Mouse (Mus musculus): ENCODE measurements around the gene Myt1l. TPM values are rescaled to one million over a fixed set of nuclear protein-coding genes. Genes with fewer than 3 reads are reported as not detected.

The Myt1l gene
- polyA plus RNA-seq, 1 experiment = 0.11 TPM

DNA sequence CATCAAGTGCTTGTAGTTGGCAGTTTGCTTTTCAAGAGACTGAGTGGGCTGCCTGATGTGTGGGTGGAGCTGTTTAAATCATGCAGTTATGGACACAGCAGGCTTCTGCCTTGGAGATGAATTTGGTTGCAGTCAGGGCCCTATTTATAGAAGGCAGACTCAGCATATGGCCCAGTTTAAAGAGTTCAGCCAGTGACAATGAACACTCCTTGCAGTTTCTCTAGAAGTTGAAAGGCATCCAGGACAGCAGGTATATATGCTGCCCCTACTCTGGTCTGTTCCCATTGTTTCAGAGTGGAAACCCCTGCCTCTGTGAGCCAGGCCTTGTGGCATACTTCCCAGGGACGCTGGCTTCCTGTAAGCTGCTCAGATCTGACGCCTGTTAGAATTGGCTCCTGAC is 167.0 kb downstream of the Myt1l start:
- Histone ChIP-seq H3K4me3 (ENCODE audit: control insufficient read depth, insufficient read depth, low read length) (no peak overlapping the region), H3K27ac (ENCODE audit: control insufficient read depth, insufficient read depth, low read length) (no peak overlapping the region), H3K27me3 (ENCODE audit: control insufficient read depth, insufficient read depth, low read length) (no peaks in the 10 kb centered on the region), H3K36me3 (ENCODE audit: control insufficient read depth, insufficient read depth, low read length) (no peaks in the 10 kb centered on the region), H3K4me1 (replicated peaks; ENCODE audit: control insufficient read depth, insufficient read depth, low read length) (no peaks in the 10 kb centered on the region)
- TF ChIP-seq CTCF (IDR thresholded peaks at IDR 0.05; ENCODE audit: borderline replicate concordance, control insufficient read depth, extremely low read depth, insufficient read depth, low read length, poor library complexity) = no peak
- DNase-seq = no peak
- 58% methylated on average over 2 of the region's 2 CpGs for WGBS

DNA sequence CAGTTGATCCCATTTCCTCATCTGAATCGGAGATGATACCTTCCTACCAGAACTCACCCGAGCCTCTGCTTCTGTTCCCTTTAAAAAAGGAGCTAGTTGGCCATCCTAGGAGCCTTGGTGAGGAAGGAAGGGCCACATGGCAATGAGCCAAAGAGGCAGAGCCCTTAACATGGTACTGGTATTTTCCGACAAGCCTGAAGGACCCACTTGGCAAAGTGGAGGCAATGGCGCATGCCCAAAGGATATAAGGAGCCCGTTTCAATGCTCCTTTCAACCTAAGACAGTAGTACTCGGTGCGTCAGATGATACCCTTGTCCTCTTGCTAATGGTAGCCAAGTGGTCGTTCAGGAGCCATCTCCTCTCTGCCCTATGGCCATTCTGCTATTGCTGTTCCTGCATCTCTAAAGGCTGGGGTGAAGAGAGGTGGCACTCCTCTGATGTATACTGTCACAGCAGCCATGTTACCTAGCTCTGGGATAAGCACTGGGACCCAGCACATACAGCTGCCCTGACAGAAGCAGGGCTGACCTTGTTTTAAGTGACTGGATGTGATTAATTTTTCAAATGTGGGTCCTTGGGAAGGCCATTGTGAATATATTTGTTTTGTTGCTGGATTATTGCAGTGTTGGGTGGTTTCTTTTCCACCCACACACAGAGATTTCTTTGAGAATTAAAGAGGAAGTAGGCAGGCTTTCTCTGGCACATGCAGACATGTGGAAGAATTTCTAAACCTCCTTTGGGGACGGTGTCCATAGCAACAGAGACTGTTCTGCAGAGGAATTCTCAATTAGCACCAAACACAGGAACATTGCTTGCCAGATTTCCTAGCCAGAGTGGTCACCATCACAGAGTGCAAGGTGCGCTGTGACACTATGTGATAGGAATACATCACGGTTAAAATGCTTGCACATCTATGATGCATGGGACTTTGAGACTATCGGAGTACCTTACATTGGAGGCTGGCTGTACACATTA is 169.6 kb downstream of the Myt1l start:
- no peak for DNase-seq
- 86% methylated on average over 12 of the region's 12 CpGs for WGBS
- no peaks in the 10 kb centered on the region for H3K27me3 ChIP-seq (ENCODE audit: control insufficient read depth, insufficient read depth, low read length)
- no peak overlapping the region for H3K4me3 ChIP-seq (ENCODE audit: control insufficient read depth, insufficient read depth, low read length)
- TF ChIP-seq CTCF (IDR thresholded peaks at IDR 0.05; ENCODE audit: borderline replicate concordance, control insufficient read depth, extremely low read depth, insufficient read depth, low read length, poor library complexity) (no peak), POLR2A (IDR thresholded peaks at IDR 0.05; ENCODE audit: control insufficient read depth, extremely low read depth, insufficient read depth, low read length, poor library complexity) (no peak)
- H3K36me3 ChIP-seq (ENCODE audit: control insufficient read depth, insufficient read depth, low read length) = no peaks in the 10 kb centered on the region
- H3K27ac ChIP-seq (ENCODE audit: control insufficient read depth, insufficient read depth, low read length) = no peak overlapping the region
- no peaks in the 10 kb centered on the region for H3K4me1 ChIP-seq (replicated peaks; ENCODE audit: control insufficient read depth, insufficient read depth, low read length)

DNA sequence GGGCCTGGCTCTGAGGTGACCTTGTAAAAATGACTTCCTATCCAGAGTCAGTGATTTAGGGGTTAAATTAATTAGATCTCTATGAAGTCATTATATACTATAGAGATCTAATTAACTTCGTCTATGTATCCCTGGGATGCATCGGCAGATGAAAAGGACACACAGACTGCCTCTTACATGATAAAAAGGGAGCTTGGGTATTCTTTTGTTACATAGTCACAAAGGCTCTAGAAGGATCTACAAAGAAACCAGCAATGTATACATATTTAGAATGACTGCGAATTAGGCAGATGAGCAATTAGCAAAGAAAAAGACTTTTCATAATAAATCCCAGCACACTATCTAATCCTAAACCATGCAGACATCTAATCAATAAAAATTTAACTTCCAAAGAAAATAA is 170.4 kb downstream of the Myt1l start:
- Histone ChIP-seq H3K27me3 (ENCODE audit: control insufficient read depth, insufficient read depth, low read length) (no peaks in the 10 kb centered on the region), H3K4me3 (ENCODE audit: control insufficient read depth, insufficient read depth, low read length) (no peak overlapping the region), H3K27ac (ENCODE audit: control insufficient read depth, insufficient read depth, low read length) (no peak overlapping the region), H3K4me1 (replicated peaks; ENCODE audit: control insufficient read depth, insufficient read depth, low read length) (no peaks in the 10 kb centered on the region), H3K36me3 (ENCODE audit: control insufficient read depth, insufficient read depth, low read length) (no peaks in the 10 kb centered on the region)
- TF ChIP-seq POLR2A (IDR thresholded peaks at IDR 0.05; ENCODE audit: control insufficient read depth, extremely low read depth, insufficient read depth, low read length, poor library complexity) (no peak), CTCF (IDR thresholded peaks at IDR 0.05; ENCODE audit: borderline replicate concordance, control insufficient read depth, extremely low read depth, insufficient read depth, low read length, poor library complexity) (no peak)
- WGBS = 90% methylated on average over 3 of the region's 3 CpGs
- DNase-seq = no peak

DNA sequence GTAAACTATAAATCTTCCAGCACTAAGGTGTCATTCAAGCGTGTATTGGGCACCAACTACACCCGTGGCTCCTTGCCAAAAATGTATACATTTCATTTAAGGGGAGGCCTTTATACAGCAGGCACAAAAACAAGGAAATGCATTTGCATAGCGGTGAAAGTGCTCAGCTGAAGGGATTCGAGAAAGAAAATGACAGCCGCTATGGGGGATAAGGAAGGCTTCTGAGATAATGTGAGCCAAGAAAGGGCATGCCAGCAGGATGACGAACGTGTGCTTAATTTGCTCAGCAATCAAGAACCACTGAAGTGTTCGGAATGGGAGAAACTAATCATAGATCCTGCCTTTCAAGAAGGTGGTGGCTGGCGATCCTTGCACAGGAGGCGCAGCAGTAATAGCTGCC is 170.8 kb downstream of the Myt1l start:
- H3K27me3 ChIP-seq (ENCODE audit: control insufficient read depth, insufficient read depth, low read length) = no peaks in the 10 kb centered on the region
- no peak overlapping the region for H3K27ac ChIP-seq (ENCODE audit: control insufficient read depth, insufficient read depth, low read length)
- H3K4me1 ChIP-seq (replicated peaks; ENCODE audit: control insufficient read depth, insufficient read depth, low read length) = no peaks in the 10 kb centered on the region
- TF ChIP-seq CTCF (IDR thresholded peaks at IDR 0.05; ENCODE audit: borderline replicate concordance, control insufficient read depth, extremely low read depth, insufficient read depth, low read length, poor library complexity) (no peak), POLR2A (IDR thresholded peaks at IDR 0.05; ENCODE audit: control insufficient read depth, extremely low read depth, insufficient read depth, low read length, poor library complexity) (no peak)
- 74% methylated on average over 10 of the region's 10 CpGs for WGBS
- H3K36me3 ChIP-seq (ENCODE audit: control insufficient read depth, insufficient read depth, low read length) = no peaks in the 10 kb centered on the region
- H3K4me3 ChIP-seq (ENCODE audit: control insufficient read depth, insufficient read depth, low read length) = no peak overlapping the region
- DNase-seq = no peak

DNA sequence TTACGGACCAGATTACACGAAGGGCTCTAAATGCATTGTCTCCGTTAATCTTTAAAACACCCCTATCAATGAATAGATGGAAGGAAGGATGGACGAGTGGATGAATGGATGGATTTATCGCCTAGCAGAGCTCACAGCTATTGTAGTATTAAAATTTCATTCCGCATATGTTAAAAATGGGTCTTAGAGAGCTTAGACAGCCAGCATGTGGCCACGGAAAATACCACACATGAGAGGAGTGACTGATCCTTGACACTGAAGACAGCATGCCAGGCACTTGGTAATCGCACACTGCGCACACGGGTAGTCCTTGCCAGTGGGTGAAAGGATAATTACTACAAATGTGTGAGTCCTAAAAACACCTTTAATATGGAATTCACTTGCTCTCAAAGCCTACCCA is 171.2 kb downstream of the Myt1l start:
- Histone ChIP-seq H3K36me3 (ENCODE audit: control insufficient read depth, insufficient read depth, low read length) (no peaks in the 10 kb centered on the region), H3K4me1 (replicated peaks; ENCODE audit: control insufficient read depth, insufficient read depth, low read length) (no peaks in the 10 kb centered on the region), H3K27ac (ENCODE audit: control insufficient read depth, insufficient read depth, low read length) (no peak overlapping the region), H3K4me3 (ENCODE audit: control insufficient read depth, insufficient read depth, low read length) (no peak overlapping the region), H3K27me3 (ENCODE audit: control insufficient read depth, insufficient read depth, low read length) (no peaks in the 10 kb centered on the region)
- WGBS = 94% methylated on average over 10 of the region's 10 CpGs
- no peak for DNase-seq
- TF ChIP-seq POLR2A (IDR thresholded peaks at IDR 0.05; ENCODE audit: control insufficient read depth, extremely low read depth, insufficient read depth, low read length, poor library complexity) = no peak
- TF ChIP-seq CTCF (IDR thresholded peaks at IDR 0.05; ENCODE audit: borderline replicate concordance, control insufficient read depth, extremely low read depth, insufficient read depth, low read length, poor library complexity) = no peak

DNA sequence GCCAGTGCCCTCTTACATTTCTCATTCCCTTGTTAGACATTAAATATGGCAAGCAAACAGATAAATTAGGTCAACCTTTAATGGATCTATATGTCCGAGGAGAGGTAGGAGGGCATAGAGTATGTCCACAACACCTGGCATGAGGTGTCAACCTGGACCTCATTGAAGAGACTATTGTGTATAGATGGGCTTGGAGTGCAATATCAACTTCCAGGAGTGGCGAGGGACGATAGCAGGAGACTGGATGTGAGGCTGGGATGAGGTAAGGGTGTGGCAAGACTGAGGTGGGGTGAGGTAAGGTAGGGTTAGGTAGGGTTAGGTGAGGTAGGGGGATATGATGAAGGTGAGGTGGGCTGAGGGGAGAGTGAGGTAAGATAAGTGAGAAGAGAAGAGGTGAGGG is 171.8 kb downstream of the Myt1l start:
- no peaks in the 10 kb centered on the region for H3K4me1 ChIP-seq (replicated peaks; ENCODE audit: control insufficient read depth, insufficient read depth, low read length)
- no peak for DNase-seq
- H3K27ac ChIP-seq (ENCODE audit: control insufficient read depth, insufficient read depth, low read length) = no peak overlapping the region
- H3K27me3 ChIP-seq (ENCODE audit: control insufficient read depth, insufficient read depth, low read length) = no peaks in the 10 kb centered on the region
- no peak for TF ChIP-seq CTCF (IDR thresholded peaks at IDR 0.05; ENCODE audit: borderline replicate concordance, control insufficient read depth, extremely low read depth, insufficient read depth, low read length, poor library complexity)
- TF ChIP-seq POLR2A (IDR thresholded peaks at IDR 0.05; ENCODE audit: control insufficient read depth, extremely low read depth, insufficient read depth, low read length, poor library complexity) = no peak
- H3K36me3 ChIP-seq (ENCODE audit: control insufficient read depth, insufficient read depth, low read length) = no peaks in the 10 kb centered on the region
- WGBS = 94% methylated on average over 3 of the region's 3 CpGs
- no peak overlapping the region for H3K4me3 ChIP-seq (ENCODE audit: control insufficient read depth, insufficient read depth, low read length)

Data from thymus, adult 2 months (tissue).